Comparison of ENCODE assay signal across 8 mouse cellular contexts in genomic region chr8:79397705-79398250, GRCm38 (mm10). TPM values are rescaled to one million over a fixed set of nuclear protein-coding genes. Genes with fewer than 3 reads are reported as not detected.
DNase-seq lines count a peak whose midpoint lies in the region; ATAC-seq and TF ChIP-seq lines count a peak whose summit lies in the region.

No protein-coding gene starts in this region.

- intact Hi-C loops in left cerebral cortex, adult 2 months (cut with DNase I) = loop anchor here (2.0 to 5.0 kb wide), 6 partner anchors 47 to 575 kb away; partner anchors contain the start of genes Lsm6, Otud4 and Zfp827

- H3K4me1 ChIP-seq in heart, embryonic 16.5 days (ENCODE audit: control insufficient read depth, insufficient read depth, low read length) = peaks cover 28% of the 10 kb centered on the region
- H3K4me1 ChIP-seq in liver, embryonic 16.5 days (ENCODE audit: control insufficient read depth, low read depth, low read length) = peaks cover 3% of the 10 kb centered on the region; the same call in 1 of the 2 replicates
- H3K4me1 ChIP-seq in small intestine, adult 2 months (ENCODE audit: control insufficient read depth, insufficient read depth, insufficient read length, low read length) = peaks cover 7% of the 10 kb centered on the region; the same call in 1 of the 2 replicates

- peak overlapping the region; percentile 93 for H3K27ac ChIP-seq in left cerebral cortex, adult 2 months
- peak overlapping the region; percentile 95 for H3K27ac ChIP-seq in heart, embryonic 16.5 days (ENCODE audit: low read length)
- peak overlapping the region; percentile 57; the same call in 1 of the 2 replicates for H3K27ac ChIP-seq in liver, embryonic 16.5 days (ENCODE audit: low read length)
- peak overlapping the region; percentile 66 for H3K27ac ChIP-seq in small intestine, adult 2 months (ENCODE audit: insufficient read depth, low read depth, low read length)

- ATAC-seq in common myeloid progenitor, adult 5-6 weeks (replicated peaks; ENCODE audit: low read depth, poor library complexity, severe bottlenecking) = peak; percentile 33
- no peak for ATAC-seq in heart, embryonic 16.5 days (replicated peaks; ENCODE audit: extremely low read depth, insufficient read depth, low FRiP score)
- ATAC-seq in liver, embryonic 16.5 days (ENCODE audit: low read depth) = no peak

- H3K4me2 ChIP-seq in heart, embryonic 16.5 days (ENCODE audit: low read depth, low read length) = peak overlapping the region; percentile 82
- peak overlapping the region; percentile 56 for H3K4me2 ChIP-seq in liver, embryonic 16.5 days (ENCODE audit: low read depth, low read length)

- no peaks in the 10 kb centered on the region for H3K27me3 ChIP-seq in heart, embryonic 16.5 days (ENCODE audit: control insufficient read depth, insufficient read depth, low read length)
- H3K27me3 ChIP-seq in liver, embryonic 16.5 days (ENCODE audit: control insufficient read depth, insufficient read depth, low read depth, low read length) = peaks cover 29% of the 10 kb centered on the region
- no peaks in the 10 kb centered on the region for H3K27me3 ChIP-seq in small intestine, adult 2 months (ENCODE audit: control insufficient read depth, insufficient read depth, low read length)

- WGBS in heart, embryonic 16.5 days = 25% methylated on average over 7 of the region's 7 CpGs
- WGBS in liver, embryonic 16.5 days (ENCODE audit: insufficient replicate concordance) = 30% methylated on average over 7 of the region's 7 CpGs
- 24% methylated on average over 7 of the region's 7 CpGs for WGBS in small intestine, adult 2 months

- H3K9me3 ChIP-seq in heart, embryonic 16.5 days (replicated peaks; ENCODE audit: control insufficient read depth, low read length) = no peaks in the 10 kb centered on the region
- H3K9me3 ChIP-seq in liver, embryonic 16.5 days (replicated peaks; ENCODE audit: control insufficient read depth, low read length) = no peaks in the 10 kb centered on the region

- no peaks in the 10 kb centered on the region for H3K36me3 ChIP-seq in heart, embryonic 16.5 days (ENCODE audit: control insufficient read depth, insufficient read depth)
- no peaks in the 10 kb centered on the region for H3K36me3 ChIP-seq in liver, embryonic 16.5 days (ENCODE audit: control insufficient read depth, insufficient read depth)
- no peaks in the 10 kb centered on the region for H3K36me3 ChIP-seq in small intestine, adult 2 months (ENCODE audit: control insufficient read depth, insufficient read depth, low read length)

- H3K9ac ChIP-seq in heart, embryonic 16.5 days (ENCODE audit: low read length) = peak overlapping the region; percentile 91
- peak overlapping the region; percentile 60 for H3K9ac ChIP-seq in liver, embryonic 16.5 days (ENCODE audit: low read depth, low read length)

- peak overlapping the region; percentile 85 for H3K4me3 ChIP-seq in left cerebral cortex, adult 2 months
- peak overlapping the region; percentile 80 for H3K4me3 ChIP-seq in heart, embryonic 16.5 days (ENCODE audit: low read length)
- H3K4me3 ChIP-seq in liver, embryonic 16.5 days (ENCODE audit: low read depth, low read length) = peak overlapping the region; percentile 67
- peak overlapping the region; percentile 91 for H3K4me3 ChIP-seq in small intestine, adult 2 months (ENCODE audit: low read depth, low read length)

- peak in 1 of 2 experiments; percentile 31 for DNase-seq in left cerebral cortex, adult 2 months (ENCODE audit: extremely low spot score in 1 of 2, low spot score in 2 of 2)
- DNase-seq in left cerebral cortex, adult 11 months (ENCODE audit: low spot score) = no peak
- no peak for DNase-seq in layer of hippocampus, adult 11-12 months (ENCODE audit: low spot score)
- no peak for DNase-seq in adrenal gland, adult 18-20 months (ENCODE audit: low spot score in 2 of 2)

- TF ChIP-seq CTCF in left cerebral cortex, adult 2 months (IDR thresholded peaks at IDR 0.05) = no peak
- TF ChIP-seq CTCF in small intestine, adult 2 months (IDR thresholded peaks at IDR 0.05; ENCODE audit: extremely low read depth, insufficient read length, insufficient replicate concordance, low read depth, low read length) = no peak

- no peak for TF ChIP-seq POLR2A in small intestine, adult 2 months (IDR thresholded peaks at IDR 0.05; ENCODE audit: low read depth, low read length)

RNA-seq across cellular contexts. Expression of gene Smad1, which starts 1.5 kb away (rescaled TPM):
- 10 to 100 TPM; 30.8 to 32.9 TPM for total RNA-seq in left cerebral cortex, adult 2 months (2021)
- 15.5 and 20.6 TPM in 2 replicates for total RNA-seq in common myeloid progenitor, adult 5-6 weeks (2017)
- 20.8 and 22.4 TPM in 2 replicates for polyA plus RNA-seq in heart, embryonic 16.5 days (2015; fragmentation: Nextera tagmentation; extraction: Ambion mirVana)
- polyA plus RNA-seq in liver, embryonic 16.5 days (2015; fragmentation: Nextera tagmentation; extraction: Ambion mirVana) = 5.6 and 6.9 TPM in 2 replicates
- 27.3 and 54.1 TPM in 2 replicates for polyA plus RNA-seq in small intestine, adult 2 months (2012; rRNA removed)
- total RNA-seq in adrenal gland, adult 18-20 months (2021) = 10 to 100 TPM; 25.6 TPM
